Mouse (Mus musculus): ENCODE data around the gene Sez6. TPM values are rescaled to one million over a fixed set of nuclear protein-coding genes. Genes with fewer than 3 reads are reported as not detected.
A peak's percentile ranks its signal among the peaks of the same experiment; 100 is the strongest.

Gene Sez6
- total RNA-seq, 2 experiments from 2014 or later: 145 to 154 TPM

DNA sequence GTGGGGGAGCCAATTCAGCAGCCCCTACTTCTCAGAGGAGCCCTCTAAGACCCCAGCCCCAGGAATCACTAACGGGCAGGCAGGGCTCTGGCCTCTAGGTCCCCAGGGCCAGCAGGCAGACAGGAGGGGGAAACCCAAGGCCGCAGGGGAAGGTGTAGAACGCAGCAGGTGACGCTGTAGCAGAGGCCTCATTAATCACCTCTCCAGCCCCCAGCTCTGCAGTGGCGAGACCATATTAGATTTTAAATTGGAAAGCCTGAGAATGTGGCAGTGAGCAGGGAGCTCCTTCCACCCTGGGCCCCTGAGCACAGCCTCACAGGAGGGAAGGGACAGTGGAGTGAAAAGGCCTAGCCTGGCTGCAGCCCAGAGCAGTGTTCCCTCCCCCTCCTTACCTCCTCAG lies 11.6 kb downstream of the Sez6 start:
- DNase-seq (ENCODE audit: low spot score in 2 of 2): no peak

DNA sequence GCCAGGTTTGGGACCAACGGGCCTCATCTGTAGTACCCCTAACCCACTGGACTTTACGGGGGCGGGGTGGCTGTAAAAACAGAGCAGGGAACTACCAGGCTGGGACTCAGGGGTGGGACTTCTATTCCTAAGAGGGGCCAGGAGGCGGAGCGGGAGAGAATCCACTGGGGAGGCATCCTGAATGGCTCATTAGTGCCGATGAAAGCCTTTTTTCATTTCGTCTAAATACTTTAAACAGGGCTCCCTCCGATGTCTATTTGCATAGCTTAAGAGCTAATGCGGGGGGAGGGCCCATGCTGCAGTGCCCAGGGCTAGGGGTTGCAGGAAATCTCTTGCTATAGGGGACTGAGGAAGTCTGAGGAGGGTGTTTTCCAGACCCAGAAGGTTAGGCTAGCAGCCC lies 17.3 kb downstream of the Sez6 start:
- no peak for DNase-seq (ENCODE audit: low spot score in 2 of 2)

DNA sequence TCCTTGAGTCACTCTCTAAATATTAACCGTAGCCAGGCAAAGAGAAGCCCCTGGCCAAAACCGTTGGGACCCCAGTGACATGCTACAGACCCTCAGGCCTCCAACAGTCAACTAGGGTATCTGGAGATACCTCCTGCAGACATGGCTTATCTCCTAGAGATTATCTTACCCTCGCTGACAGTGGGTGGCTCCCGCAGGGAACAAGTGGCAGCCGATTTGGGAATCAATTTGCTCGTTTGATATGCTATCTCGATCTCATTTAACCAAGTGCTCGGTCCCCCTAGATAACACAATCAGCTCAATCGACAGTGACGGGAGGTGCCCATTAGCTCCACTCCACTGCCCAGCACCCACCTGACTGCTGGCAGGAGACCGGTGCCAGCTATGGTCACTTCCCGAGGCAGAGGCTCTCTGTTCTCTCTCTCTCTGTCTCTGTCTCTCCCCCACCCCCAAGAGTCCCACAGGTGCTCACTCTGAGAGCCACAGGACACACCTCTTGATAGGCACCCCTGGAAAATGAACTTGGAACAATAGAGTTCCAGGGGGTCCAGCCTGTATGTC lies 19.6 kb downstream of the Sez6 start:
- DNase-seq (ENCODE audit: low spot score in 2 of 2): no peak

DNA sequence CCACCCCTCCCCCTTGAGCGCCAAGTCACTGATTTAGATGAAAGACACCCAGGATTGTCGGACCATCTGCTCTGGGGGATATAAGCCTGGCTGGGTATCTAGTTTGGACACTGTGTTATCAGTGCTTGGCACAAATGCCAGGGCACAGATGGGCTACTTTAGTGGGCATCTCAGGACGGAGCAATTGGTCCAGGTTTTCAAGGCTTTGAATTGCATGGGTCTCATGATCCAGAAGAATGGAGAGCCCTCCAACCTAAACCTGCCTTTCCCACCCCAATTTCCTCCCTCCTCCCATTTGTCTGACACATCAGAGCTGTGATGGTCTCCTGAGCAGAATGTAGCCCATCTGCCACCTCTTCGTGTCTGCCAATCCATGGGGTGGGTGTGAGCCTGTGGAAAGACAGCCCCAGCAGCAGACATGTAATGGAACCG lies 20.2 kb downstream of the Sez6 start:
- peak; percentile 42 to 48 for DNase-seq (ENCODE audit: low spot score in 2 of 2)

DNA sequence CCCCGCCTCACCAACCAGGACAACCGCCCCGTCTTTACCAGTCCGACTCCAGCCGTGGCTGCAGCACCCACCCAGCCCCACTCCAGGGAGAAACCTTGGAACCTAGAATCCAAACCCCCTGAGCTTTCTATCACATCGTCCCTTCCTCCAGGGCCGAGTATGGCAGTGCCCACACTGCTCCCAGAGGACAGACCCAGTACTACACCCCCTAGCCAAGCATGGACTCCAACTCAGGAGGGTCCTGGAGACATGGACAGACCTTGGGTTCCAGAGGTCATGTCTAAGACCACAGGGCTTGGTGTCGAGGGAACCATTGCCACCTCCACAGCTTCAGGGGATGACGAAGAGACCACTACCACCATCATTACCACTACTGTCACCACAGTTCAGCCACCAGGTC lies 23.1 kb downstream of the Sez6 start:
- DNase-seq (ENCODE audit: low spot score in 2 of 2): no peak

DNA sequence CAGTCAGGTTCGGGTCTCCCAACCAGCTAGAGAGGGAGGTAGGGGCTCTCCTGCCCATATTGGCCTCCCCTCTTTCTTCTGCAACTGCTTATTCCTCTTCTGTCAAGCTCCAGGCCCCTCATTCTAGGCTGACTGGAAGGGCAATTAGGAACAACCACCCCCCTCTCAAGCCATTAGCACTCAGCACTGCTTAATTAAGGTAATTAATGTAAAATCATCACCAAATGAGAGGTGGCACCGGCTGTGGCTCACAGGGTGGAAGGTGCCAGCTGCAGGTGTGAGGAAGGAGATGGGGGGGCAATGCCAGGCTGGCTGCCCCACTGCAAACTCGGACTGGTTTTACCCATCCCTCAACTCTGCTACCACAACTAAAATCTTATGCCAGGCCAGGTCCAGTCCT lies 25.8 kb downstream of the Sez6 start:
- DNase-seq (ENCODE audit: low spot score in 2 of 2): no peak

DNA sequence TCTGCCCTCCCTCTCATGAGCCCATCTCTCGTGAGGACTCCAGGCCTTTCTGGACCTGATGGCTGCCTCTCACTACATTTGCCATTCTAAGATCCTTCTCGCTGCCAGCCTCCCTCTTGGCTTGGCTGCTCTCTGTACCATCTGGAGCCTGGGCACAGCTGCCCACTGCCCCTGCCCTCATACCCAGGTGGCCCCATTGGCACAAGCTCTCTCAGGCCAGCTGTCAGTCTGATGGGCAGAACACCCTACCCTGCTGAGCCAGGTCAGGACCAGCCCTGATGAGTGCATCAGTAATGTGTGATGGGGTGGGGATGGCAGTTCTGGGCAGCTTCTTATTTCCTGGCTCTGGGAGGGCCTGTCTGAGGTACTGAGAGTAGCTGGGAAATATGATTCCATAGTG lies 27.7 kb downstream of the Sez6 start:
- DNase-seq (ENCODE audit: low spot score in 2 of 2): no peak

DNA sequence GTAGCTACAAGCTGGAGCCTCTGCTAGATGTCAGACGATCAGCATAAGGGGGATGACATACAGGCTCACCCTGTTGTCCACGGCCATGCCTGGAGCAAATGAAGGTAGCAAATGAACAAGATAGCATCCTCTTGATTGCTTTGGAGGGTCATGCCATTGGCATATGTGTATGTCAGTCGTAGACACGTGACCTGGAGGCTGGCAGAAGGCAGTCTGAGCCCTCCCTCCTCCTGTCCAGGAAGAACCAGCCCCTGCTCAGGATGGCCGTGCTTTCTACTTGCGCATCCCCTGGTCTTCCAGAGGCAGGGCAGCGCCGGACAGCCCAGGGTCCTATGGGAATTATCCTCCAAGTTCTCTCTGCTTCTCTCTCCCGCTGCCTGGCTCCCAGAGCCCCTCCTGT lies 28.3 kb downstream of the Sez6 start:
- no peak for DNase-seq (ENCODE audit: low spot score in 2 of 2)

DNA sequence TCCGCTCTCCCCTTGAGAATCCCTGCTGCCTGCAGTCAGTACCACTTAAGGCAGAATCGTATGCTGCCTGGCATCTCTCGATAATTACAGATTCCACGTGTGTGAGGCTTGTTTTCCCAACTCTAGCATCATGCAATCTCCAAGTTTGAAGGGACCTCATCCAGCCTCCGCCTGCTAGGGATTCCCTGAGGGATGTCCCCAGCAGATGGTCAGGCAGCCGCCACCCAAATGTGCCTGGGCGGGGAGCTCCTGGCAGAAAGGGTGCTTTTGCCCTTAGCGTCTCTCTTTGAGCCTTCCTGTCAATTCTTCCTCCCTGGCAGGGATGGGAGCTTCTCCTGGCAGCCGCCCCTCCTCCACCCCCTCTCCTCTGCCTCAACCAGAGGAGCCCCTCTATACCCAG lies 29.6 kb downstream of the Sez6 start:
- DNase-seq (ENCODE audit: low spot score in 2 of 2): peak; percentile 69 to 80

DNA sequence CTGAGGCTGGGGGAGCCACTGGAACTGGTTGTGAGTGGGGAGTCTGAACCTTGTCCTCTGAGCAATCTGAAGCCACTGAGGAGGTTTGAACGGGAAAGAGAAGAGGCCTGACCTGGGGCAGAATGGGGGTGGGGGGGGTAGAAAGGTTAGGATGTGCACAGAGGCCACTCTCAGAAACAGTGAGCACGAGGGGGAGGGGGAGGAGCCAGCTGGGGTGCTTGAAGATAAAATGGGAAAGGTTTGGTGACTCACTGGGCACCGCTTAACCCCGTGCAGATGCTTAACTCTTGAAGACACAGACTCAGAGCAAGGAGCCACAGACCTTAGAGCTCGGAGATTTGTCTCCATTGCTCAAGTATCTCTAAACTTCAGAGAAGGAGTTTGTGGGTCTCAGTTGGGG lies 30.3 kb downstream of the Sez6 start:
- DNase-seq (ENCODE audit: low spot score in 2 of 2): no peak

DNA sequence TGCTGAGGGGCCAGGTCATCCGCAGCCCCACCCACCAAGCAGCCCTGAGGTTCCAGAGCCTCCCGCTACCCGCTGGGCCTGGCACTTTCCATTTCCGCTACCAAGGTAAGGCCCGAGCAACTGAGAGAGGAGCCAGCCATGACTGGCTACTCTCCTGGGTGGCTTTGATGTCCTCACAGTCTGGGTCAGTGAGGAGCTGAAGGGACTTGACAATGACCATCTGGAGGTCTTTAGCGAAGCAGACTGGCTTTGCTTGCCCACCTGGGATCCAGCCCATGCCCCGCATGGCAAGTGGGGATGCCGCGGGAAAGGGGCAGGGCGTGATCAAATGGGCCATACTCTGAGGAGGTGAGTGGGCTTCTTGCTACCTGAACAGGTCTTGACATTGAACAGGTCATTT lies 32.3 kb downstream of the Sez6 start:
- DNase-seq (ENCODE audit: low spot score in 2 of 2): no peak

DNA sequence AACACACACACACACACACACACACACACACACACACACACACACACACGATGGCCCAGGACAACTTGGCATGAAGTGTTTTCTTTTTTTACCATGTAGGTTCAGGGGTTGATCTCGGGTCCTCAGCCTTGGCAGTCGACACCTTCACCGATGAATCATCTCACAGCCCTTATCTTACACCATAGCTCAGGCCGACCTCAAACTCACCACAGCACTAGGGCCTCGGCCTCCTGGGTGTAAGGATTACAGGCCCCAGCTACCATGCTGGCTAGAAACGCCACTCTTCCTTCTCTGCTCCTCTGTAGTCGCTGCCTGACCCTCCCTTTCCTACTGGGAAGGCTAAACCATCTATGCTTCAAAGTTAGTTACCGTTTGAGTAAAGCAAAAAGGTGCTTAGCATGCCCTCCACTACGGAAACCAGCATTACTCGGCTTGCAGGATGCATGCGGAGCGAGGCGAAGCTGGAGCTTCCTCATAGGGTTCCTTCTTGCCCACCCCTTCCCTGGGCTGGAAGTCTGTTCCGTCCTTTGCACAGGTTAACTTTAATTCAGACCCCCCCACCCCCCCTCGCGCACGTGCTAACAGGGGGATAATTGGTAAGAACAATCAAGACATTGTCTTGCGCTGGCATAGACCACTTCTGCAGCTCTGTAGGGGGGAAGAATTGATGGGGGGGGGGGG lies 34.0 kb downstream of the Sez6 start:
- no peak for DNase-seq (ENCODE audit: low spot score in 2 of 2)

DNA sequence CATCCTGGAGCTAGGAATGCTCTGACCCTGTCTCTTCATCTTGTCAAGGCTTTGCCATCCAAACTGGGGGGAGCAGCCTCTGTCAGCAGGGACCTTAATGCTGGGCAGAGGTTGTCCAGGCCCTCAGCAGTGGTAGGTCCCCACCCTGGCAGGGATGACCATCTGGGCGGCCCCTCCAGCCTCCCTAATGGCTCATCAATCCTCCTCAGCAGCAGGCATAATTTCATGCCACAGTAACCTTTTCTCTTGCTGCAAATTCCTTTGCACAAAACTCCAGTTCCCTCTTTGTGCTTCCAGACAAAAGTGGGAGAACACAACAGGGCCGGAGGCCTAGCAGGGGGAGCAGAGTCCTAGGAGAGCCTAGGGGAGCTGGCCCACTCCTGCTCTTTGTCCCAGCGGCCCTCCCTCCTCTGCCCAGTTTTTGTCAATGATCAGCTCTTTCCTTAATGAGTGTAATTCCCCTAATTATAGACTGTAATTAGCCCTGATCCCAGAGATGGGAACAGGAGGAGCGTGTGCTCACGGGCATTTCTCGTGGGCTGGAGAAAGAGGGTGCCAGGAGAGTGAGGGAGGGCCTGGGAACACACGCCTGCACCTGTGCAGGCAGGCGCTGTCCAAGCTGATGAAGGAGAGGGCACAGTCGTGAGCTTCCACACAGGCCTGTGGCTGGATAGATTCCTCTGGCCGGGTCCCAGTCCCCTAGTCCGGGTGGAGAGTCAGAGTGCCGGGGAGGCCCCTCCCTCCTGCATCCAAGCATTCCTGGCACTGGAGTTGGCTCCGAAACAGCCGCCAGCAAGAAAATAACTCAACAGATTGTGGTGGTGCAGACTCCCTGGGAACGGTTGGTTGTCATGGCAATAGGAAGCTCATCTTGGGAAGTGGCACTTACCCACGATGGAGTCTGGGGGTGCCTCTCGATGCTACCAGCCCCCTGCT lies 34.8 kb downstream of the Sez6 start:
- peak; percentile 73 to 87 for DNase-seq (ENCODE audit: low spot score in 2 of 2)

DNA sequence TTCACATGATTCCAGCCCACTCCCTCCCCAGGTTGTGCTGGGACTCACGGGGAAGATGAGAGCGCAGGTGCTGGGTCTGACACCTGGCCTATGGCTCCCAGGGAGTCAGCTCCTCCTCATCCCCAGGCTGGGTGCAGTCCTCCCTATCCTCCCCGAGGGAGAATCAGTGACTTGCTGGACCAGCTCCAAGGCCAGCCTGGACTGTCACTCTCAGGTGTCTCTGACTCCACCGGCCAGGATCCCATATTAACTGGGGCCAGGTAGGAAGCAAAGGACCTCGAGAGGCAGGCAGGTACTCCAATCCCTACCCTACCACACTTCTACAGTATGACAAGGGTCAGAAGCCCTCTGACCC lies 35.4 kb downstream of the Sez6 start:
- DNase-seq (ENCODE audit: low spot score in 2 of 2): no peak

DNA sequence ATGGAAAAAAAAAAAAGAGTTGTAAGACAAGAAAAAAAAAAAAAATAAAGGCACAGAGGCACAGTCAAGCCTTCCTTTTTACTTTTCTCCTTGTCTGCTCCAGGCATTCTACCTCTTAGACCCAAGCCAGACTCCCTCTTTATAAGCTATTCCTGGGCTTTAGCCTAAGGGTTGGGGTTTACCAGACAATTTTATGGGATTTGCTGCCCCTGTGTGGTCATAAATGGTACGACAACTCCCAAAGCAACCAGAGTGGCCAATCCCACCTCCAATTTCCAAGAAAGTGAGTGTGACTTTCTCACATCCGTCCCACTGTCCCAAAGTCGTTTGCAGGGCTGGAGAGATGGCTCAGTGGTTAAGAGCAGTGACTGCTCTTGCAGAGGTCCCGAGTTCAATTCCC lies 36.5 kb downstream of the Sez6 start:
- peak; percentile 80 to 82 for DNase-seq (ENCODE audit: low spot score in 2 of 2)

DNA sequence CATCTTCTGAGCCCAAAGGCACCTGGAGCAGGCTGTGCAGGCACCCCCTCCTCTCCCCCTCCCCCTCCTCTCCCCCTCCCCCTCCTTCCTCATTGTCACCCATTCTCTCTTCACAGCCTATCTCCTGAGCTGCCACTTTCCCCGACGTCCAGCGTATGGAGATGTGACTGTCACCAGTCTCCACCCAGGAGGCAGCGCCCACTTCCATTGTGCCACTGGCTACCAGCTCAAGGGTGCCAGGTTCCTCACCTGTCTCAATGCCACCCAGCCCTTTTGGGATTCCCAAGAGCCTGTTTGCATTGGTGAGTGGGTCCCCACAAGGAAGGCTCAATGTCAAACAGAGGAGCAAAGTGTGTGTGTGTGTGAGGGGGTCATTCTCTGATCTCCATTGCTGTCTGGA lies 38.2 kb downstream of the Sez6 start:
- no peak for DNase-seq (ENCODE audit: low spot score in 2 of 2)

DNA sequence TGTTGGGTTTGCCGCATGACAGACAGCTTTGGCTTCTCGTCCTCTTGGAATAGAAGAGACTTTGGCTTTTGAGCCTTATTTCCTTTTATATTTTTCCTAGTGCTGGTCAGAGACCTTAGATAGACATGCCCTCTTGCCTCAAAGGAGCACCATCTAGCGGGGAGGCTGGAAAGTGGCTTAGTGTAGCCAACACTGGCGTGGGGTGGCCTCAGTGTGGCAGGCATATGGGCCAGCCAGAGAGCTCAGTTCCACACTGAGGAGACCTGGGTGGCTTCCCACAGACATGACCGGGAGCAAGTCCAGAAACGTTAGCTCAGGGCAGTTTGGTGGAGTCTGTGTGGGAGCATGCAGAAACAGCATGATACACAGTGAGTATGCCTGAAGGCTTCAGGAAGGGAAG lies 40.1 kb downstream of the Sez6 start:
- no peak for DNase-seq (ENCODE audit: low spot score in 2 of 2)

DNA sequence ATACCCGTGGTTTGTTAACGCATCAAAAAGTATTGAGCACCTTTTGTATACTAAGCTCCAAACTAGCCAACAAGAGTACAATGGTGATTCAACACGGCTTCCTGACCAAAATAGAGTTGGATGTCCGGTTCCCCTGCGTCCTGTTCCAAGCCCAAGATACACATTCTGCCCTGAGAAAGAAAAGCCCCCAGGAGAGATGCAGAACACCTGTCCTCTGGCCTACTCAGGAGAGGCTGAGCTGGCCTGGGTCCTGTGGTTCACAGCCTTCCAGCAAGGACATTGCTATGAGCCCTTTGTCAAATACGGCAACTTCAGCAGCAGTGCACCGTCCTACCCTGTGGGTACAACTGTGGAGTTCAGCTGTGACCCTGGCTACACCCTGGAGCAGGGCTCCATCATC lies 42.9 kb downstream of the Sez6 start:
- DNase-seq (ENCODE audit: low spot score in 2 of 2): no peak

DNA sequence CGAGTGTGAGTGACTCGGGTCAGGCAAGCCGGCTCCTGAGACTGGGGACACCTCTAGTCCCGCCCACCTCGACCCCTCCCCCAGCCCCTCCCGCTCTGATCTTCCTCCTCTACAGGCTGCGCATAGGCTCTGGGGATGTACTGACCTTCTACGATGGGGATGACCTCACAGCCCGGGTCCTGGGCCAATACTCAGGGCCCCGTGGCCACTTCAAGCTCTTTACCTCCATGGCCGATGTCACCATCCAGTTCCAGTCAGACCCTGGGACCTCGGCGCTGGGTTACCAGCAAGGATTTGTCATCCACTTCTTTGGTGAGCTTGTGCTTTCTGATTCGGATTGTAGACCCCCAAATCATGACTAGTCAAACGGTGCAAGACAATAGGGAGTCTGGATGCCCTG lies 43.7 kb downstream of the Sez6 start:
- DNase-seq (ENCODE audit: low spot score in 2 of 2): no peak

DNA sequence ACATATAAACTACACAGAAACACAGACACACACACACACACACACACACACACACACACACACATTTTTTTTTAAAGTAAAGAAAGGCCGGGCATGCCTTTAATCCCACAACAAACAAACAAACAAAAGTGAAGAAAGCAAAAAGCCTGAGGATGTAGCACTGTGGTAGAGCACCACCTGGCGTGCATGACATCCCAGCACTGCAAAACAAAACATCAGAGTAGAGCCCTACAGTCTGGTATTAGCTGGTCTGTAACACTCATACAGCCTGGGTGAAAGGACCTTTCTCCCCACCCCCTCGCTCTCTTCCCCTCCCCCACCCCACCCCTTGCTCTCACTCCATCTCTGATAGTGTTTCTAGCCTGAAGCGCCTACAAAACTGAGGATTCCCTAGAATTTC lies 45.3 kb downstream of the Sez6 start:
- no peak for DNase-seq (ENCODE audit: low spot score in 2 of 2)

DNA sequence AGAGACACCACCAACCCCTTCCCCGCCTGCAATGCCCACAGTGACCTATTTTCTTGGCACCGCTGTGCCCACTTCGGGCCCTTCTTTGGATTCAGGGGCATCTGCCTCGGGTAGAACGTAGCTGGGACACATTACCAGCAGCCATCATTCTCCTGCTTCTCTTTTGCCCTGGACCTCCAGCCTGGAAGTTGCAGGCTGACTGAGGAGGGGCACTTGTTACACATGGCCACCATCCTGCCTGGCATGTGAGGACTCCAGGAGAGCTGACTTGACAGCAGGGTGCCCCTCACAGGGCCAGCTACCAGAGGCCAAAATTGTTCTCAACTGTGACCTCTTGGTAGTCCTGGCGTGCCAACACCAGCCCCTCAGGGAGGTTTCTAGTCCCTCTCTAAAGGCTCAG lies 47.6 kb downstream of the Sez6 start:
- no peak for DNase-seq (ENCODE audit: low spot score in 2 of 2)

DNA sequence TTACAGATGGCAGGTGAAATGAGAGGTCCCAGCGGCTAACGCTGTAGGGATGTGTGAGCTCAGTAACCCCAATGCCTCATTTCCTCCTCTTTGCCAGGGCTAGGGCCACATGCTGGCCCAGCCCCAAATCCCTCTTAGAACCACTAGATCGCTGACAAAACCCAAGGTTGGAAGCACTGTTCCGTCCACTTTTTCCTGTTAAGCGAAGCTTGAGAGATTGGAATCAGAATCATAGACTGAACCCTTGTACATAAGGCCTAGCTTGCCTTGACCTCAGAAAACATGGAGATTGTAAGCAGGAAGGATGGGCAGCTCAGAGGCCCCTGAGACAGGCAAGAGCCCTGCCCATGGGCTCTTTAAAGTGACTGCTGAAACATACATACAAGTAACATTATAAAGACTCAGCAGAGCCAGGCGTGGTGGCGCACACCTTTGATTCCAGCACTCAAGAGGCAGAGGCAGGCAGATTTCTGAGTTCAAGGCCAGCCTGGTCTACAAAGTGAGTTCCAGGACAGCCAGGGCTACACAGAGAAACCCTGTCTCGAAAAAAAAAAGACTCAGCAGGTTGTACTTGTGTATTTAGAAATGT lies 48.7 kb downstream of the Sez6 start:
- DNase-seq (ENCODE audit: low spot score in 2 of 2): no peak

Measured in left cerebral cortex, adult 18-20 months (tissue).